Mouse (Mus musculus) spleen, adult 2 months (tissue): ENCODE data around the gene Car9.

Source experiments
- CTCF ChIP-seq: fragments of 200-500 bp; IDR thresholded peaks from 2 replicates; pipeline ENCODE4 v1.5.1; 2011; ENCODE audit warnings: mild to moderate bottlenecking, inconsistent platforms; ENCODE audit not compliant: insufficient read depth, insufficient read length, insufficient replicate concordance; ENCODE audit errors: extremely low read depth
- POLR2A ChIP-seq: fragments of 200-500 bp; IDR thresholded peaks from 2 replicates; pipeline ENCODE4 v1.6.1; 2011; ENCODE audit warnings: low read depth, low read length, inconsistent platforms

DNA sequence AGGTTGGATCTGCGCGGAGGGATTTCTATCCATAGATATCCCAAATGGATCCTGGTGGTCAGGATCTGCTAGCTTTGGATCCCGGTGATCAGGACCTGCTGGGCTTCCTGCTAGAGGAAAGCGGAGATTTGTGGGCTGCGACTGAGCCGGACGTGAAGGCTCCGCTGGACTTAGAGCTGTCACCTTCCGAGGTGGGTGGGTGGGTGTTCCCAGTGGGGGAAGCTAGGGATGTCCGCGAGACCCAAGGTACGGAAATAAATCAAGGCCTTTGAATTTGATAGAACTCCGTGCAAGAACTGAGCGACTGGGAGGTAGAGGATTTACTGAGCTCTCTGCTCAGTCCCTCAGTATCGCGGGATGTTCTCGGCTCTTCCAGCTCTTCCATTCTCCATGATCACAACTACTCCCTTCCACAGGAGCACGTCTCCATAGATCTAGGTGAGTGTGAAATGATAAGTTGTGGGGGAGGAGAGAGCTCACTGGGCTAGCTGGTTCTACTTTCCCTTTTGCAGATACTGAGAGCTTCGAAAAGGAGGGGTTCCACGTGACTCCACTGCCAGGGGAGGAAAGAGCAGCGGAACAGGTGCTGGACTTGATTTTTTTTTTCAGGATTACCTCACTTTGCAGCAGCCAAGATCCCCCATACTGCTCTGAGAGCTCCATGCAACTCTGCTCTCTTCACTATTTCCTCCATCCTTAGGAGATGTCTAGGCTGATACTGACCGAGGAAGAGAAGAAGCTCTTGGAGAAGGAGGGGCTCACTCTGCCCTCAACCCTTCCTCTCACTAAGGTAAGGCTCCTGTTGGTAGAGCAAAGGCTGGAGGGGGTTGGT lies 56.2 kb downstream of the Car9 start:
- TF ChIP-seq CTCF (no peak), POLR2A (no peak)
